Mouse (Mus musculus): ENCODE measurements around the gene Fam208b.

GRCm38 (mm10) chr13:3547856-3548255, 63.1 kb downstream of the Fam208b start:
- no peak for TF ChIP-seq POLR2AphosphoS5 (IDR thresholded peaks at IDR 0.05; ENCODE audit: insufficient replicate concordance, low read depth, low read length)
- no peak for TF ChIP-seq CTCF (IDR thresholded peaks at IDR 0.05; ENCODE audit: low read depth, low read length)
- no peak for TF ChIP-seq GATA1 (IDR thresholded peaks at IDR 0.05; ENCODE audit: borderline replicate concordance, low read length)
- no peak for TF ChIP-seq GATA2 (IDR thresholded peaks at IDR 0.05; ENCODE audit: borderline replicate concordance, low read depth, low read length)
- no peak for TF ChIP-seq TAL1 (conservative IDR thresholded peaks at IDR 0.05; ENCODE audit: low read depth, low read length)
